Mouse (Mus musculus) ovary, postnatal 10 days (tissue): ENCODE measurements around the gene Rtn2.
A peak's percentile ranks its signal among the peaks of the same experiment; 100 is the strongest.

Experiments
- DNase-seq: peaks from one replicate; pipeline ENCODE4 v3.0.0; 2022; ENCODE audit warnings: low spot score

The Rtn2 gene

DNA sequence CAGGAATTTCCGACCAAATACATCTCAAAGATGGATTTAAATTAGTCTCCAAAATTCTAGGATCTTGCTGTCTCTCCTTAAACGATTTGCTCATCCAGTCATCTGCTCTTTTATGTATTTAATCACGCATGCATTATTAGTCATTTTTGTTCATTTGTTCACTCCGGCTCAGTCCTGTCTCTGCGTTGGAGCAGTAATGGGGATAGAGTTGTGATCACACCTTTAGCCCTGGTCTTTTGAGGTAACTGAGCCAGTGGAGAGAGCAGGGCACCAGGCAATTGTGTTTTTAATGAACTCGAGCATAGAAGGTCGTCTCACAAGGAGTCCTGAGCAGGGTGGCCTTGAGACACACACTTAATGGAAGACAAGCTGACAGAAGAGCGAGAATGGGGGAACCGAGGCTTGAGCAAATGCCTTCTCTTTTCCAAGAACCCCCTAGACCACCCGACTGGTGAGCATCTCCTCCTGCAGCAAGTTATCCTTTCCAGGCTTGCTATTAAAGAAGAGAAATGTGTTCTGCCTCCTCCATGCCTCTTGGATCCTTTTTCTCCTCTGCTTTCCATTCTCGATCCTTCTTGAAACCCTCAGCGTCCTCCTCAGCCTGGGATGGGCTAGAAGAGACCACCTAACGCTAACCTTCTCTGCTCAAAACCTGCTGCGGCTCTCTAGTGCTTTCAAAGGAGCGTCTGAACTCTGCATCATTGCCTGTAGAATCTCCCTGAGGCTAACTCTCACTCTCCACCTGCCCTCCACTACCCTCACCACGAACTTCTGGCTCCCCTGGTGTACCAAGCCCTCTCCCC is 19.2 kb downstream of the Rtn2 start:
- no peak for DNase-seq

DNA sequence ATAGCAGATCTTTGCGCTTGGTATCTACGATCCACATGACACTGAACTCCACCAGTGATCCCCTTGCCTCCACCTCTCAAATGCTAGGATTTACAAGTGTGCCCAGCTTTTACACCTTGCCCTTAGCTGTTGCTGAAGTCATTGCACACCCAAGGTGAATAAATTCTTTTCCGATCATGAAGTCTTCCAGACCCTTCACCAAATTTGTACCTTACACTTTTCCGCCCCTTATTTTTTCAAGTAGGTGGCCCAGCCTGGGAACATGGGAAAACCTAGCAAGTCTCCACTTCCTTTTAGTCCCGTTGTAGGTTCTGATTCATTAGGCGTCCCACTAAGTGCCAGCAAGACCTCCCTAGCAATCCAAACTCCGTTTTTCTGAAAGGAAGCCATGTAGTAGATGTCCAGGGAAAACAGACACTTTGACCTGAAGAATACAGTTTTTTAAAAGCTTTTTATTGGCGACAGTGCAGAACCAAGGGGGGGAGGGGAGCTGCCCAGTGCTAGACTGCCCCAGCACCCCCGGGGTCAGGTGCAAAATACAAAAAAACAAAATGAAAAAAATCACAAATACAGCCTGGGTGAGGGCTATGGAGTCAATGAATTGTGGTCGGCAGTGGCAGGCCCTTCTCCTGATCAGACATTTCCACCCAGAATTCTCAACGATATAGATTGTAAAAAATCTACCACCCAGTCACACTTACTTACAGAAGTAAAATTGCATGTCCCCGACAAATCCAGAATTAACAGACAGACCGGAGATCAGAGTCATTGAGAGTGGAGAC is 20.0 kb downstream of the Rtn2 start:
- DNase-seq, result no peak

DNA sequence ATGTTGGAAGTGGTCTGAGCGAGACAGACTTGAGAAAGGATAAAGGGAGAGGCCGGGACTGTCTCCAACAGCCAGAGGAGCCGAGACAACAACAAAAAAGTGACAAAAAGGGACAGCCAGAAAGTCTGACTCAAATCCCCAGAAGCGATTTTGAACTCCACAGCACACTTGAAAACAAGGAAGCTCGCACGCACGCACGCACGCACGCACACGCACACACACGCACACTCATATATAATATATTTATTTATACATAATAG is 20.6 kb downstream of the Rtn2 start:
- DNase-seq, result no peak

DNA sequence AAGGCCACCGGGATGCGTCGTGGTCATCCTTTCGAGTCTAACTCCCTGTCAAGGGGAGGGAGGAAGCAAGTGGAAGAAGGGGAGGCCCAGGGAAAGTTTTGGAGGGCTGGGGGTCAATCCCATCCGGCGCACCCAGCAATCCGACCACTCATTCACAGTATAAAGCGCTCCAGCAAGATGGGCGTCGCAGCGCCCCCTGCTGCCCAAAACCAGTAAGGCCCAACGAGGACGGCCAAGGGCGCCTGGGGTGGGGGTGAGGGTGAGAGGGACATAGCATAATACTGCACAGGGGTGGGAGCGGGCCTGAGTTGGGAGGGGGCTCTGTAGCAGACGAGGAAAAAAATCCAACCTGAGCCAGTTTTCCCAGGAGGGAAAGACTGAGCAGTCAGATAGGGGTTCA is 21.3 kb downstream of the Rtn2 start:
- no peak for DNase-seq

DNA sequence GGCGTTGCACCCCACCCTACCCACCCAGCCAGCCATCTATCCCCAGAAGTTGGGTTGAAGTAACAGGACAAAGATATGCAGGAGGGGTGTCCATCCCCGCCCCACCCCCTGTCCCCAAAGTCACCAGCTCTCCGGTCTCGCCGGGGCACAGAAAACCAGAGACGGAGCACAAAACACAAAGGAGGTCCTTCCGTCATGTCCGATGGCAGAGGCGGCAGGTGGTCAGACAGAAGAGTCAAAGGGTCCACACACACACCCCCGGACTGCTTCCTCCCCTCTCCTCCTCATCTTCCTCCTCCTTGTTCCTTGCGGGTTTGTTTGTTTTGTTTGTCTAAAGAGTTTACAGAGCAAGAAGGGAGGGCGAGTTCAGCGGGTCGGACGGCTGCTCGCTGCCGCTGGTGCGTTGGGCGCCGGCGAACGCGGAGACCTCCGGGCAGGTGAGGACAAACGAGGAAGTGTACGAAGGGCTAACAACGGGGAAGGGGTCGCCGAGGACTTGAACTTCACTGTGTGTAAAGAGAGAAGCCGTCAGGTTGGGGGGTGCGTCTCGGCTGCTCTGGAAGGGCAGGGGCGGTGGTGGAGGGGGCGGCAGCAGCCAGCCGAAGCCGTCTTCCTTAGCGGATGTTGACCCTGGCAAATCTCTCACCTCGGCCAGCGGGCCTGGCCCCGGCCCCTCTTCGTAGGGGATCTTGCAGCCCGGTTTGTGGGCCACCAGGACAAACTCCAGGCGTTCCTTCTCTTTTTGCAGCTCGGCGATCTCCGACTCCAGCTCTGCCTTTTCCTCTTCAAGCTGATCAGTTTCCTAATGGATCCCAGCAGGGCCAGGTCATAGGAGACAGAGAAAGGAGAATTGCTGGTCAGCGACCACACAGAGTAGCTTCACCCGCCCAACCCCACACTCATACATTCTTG is 22.3 kb downstream of the Rtn2 start:
- no peak for DNase-seq

DNA sequence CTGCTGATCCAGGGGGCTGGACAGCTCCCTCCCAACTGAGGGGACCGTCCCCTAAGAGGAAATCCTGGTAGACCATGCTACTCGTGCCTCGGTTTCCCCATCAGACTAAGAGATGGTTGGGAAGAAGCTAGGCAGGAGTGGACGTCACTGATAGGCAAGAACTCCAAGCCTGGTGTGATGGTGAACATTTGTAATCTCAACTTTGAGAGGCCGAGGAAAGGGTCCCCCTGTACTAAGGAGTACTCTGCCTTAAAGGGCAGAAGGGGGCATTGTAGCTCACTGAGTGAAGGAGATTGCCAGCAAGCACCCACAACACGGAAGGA is 22.9 kb downstream of the Rtn2 start:
- DNase-seq, result no peak

DNA sequence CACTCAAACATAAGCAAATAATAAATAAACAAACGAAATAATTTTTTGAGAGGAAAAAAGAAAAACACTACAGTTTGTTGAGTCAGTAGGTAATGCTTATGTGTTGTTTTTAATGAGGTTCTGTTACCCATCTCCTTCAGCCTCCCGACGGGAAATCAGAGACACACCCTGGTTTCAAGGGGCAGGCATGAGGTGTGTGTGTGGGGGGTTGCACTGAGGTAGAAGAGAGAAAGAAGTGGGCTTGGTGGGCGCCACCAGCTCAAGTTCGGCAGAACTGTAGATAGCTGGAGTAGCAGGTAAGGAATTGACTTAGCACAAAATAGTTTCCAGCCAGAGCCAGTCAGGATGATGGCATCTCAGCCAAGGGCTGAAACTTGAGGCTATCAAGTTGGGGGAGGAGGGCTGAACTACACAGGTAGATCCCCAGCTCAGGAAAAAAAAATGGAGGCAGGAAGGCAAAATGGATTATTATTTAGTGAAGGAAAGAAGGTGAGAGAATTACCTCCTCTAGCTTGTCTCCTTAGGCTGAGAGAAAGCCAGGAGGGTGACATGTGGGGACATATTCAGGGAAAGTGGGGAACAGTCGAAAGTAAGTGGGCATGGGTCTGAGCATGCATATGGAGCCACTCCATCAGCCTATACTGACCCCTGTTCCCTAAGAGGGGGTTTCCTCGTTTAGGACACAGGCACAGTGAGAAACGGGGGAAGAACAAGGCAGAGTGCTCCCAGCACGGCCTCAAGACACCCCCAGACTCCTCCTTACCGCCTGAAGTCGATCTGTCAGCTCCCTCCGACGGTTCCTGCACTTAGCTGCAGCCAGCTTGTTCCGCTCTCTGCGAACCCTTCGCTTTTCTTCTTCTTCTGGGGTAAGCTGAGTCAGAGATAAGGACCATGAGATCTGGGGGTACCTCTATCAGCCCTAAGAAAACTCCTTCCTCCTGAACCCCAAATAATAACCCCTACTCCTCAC is 23.7 kb downstream of the Rtn2 start:
- no peak for DNase-seq

DNA sequence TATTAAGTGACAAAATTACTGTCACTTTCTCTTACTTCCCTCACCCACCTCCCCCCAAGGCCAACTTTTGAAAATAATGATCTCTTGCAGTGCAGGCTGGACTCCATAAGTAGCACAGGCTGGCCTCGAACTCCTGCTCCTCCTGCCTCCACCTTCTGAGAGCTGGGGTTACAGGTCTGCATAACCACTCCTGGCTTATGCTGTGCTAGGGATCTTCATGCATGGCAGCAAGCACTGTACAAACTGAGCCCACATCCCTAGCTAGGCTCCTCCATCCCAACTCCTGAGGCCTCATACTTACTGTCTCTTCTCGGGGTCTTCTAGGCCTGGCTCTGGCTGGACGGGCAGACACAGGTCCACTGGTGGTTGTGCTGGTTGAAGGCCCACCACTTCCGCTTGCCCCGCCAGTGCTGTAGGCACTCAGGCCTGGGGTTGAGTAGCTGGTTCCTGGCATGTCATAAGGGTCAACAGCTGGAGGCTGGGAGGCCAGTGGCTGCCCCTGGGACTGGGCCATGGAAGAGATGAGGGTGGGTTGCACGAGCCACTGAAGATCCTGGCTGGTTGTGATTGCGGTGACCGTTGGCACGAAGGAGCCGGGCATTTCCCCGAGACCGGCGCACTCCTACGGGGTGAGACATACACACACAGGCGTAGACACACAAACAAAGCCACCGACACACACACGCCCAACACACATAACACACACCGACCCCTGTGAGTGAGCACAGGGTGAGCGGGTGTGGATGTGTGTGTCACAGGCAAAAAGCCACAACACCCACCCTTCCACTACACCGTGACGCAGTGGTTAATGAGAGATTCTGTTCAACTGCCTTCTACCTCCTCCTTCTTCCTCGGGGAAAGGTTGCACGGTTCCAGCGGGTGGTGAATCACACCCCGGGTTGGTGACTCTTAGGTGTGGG is 24.7 kb downstream of the Rtn2 start:
- DNase-seq, result no peak

DNA sequence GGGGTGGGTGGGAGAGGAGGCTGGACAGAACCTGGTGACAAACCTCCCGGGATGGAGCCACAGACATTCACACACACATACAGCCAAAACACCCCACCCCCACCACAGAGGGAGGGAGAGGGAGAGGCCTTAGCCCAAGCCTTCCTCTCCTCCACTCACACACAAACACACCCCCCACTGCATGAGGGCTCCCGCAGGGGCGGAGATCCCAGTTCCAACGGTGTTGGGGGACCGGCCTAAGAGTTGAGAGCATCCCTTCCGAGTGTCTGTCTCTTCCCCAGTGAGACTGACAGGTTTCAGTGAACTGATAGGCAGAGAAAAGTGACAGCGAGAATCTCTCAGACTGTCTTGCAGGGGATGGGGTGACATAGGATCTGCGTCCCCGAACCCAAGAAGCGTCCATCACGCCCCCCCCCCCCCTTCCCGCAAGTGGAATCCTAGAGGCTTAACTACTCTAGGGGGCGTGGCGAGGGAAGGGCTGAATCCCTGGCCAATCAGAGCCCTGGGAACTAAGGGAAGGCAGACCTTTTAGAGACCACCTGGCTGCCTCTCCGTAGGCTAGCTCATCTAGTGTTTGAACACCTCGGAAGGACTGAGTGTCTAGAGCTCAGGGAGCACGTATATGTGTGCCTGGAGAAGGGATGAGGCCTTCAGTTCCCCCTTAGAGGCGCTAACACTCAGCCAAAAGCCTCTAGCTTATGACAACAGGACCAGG is 25.5 kb downstream of the Rtn2 start:
- DNase-seq, result no peak

DNA sequence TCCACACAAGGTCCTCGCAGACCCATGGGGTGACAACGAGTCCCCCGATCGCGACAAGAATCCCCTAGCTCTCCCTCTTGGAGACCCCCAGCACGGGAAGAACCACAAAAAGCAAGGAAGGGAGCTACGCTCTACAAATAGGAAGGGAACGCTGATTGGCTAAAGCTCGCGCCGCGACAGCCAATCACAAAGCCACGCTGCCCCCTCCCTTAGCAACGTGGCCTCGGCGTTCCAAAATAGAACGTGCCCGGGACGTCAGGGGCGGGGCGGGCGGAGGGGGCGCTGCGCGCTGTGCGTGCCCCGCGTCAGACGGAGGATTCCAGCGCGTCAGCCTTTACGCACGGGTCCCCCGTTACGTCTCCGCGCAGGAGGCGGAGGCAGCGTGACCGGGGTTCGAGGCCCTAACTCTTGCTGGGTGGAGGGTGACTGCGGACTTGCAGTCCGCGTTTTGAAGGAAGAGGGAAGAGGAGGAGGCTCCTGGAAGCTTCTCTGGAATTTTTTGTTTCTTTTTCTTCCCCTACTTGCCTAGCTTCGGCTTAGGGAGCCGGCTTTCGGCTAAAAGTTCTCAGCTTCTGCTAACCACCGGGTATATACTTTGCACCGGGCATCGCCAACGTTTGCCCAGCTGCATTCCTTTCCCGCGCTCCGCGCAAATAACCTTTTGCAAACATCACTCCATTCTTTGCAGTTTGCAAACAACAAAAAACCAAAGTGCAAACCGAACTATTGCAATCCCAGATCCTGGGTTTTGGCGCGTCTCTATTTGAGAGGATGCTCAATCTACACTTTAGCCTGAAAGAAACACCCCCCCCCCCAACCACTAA is 26.2 kb downstream of the Rtn2 start:
- DNase-seq, result peak; percentile 90

DNA sequence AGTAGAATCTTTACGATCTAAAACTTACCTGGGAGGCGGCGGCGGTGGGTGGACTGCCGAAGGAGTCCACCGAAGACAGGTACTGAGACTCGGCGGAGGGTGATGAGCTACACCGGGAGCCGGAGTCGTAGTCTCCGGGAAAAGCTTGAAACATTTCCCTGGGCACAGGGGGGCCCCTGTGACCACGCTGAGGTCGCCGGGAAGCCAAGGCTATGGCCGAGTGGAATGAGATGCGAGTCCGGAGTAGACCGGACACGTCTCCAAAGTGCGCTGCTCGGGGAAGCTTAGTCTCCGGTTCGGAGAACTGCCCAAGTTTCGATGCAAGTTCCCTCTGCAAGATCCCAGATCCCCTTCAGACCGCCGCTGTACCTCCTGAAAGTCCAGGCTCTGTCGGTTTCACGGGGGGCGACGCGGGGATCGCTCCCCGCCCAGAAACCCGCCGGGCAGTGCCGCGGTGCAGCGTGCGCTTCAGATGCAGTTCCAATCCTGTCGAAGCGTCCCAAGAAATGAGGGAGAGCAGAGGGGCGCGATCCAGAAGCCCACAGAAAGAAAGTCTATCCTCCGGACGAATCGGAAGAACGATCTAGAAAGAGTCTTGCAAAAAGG is 27.0 kb downstream of the Rtn2 start:
- no peak for DNase-seq

DNA sequence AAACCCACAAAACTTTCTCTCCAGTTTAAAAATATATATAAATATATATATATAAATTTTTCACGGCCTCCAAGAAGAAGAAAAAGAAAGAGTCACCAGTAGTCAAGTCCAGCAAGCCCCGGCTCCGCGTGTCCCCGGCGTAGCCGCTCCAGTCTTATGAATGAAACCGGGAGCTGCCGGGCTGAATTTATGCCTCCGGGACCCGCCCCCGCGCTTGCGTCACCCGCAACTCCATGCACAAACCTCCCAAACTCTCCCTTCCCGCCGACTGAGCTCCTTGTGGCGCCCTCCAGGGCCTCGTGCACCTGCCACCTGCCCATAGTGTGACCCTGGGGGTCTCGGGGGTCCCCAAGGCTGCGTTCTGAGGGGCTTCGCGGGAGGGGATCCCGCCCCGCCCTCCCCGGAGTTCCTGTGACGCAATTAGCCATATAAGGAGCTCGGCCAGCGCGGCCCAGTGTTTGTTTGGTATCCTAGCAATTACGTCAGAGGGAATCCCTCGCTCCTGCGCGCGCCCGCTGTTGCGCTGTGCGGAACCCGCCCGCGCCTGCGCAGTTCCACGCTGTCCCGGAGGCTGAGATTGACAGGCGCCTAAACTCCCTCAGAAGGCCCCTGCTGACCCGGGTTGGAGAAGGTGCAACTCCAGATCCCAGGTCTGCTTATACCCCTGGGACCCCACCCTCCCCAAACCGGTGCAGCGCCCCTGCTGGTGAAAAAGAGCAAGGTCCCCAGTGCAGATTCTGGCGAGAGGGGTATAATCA is 27.6 kb downstream of the Rtn2 start, which contains the start of gene Fosb:
Fosb (minus strand) TSS at position 168 of the 758 bp plus-strand sequence.
- DNase-seq, result peak; percentile 85

DNA sequence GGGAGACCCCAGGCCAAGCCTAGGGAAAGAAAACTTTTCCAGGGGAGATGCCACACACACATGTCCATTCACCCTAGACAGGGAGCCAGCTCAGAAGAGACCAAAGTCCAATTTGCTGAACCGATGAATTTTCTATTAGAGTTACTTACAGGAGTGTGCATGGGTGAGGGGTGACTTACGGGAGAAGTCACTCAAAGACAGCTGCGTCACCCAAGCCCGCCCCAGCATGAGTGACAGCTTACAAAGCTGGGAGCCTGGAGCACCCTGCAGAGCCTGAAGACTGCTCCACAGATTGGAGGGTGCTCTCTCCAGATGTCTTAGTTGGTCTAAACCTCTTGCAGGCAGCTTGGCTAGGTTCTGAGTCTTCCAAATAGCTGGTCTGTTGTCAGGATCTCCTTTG is 29.6 kb downstream of the Rtn2 start:
- DNase-seq, result no peak

DNA sequence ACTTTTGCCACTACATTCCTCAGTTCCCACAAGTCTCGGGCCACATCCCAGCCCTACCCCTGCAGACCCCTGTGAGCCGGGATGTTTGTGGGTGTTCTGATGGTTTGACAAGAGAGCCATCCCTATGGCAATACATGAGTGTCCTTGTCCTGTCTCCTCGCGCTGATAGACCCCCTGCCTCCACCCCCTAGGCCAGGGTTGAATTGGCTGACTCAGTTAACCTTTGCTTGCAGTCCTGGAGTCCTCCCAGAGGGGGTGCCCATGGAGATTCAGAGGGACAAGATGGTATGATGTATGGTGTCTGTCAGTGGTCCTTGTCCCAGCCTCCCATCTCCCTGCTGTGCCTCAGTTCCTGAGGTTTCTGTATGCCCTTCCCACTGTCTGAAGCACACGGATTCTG is 31.6 kb downstream of the Rtn2 start:
- no peak for DNase-seq

DNA sequence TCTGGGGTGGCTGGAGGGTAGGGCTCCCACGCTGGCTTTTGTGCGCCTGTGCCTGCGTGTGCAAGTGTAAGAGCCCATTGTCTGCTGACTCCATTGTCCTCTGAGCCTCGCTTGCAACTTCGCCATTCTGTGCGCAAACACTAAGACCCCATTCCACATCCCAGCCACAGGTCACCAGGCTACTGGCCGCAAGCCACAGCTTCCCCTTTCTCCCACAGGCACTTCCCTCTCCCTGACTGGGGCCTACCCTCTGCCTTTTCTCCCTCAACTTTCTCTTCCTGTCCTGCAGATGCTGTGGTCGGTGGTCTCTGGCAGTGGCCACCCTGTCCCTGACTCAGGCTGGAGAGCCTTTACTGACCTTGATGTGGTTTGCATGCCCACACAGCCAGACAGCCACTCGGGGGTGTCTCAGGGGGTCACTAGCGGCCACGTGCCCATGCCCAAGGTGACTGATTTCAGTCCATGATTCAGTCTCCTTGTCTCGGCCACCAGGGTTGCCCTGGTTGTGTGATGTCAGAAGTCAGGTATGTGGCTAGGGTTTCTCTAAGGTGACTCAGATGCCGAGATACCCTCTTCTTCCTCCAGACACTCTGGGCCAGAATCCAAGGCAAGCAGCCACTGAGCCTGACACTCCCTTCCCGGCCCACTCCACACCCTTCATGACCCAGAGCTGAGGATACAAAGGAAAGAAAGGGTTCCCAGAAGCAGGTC is 34.2 kb downstream of the Rtn2 start:
- DNase-seq, result no peak

DNA sequence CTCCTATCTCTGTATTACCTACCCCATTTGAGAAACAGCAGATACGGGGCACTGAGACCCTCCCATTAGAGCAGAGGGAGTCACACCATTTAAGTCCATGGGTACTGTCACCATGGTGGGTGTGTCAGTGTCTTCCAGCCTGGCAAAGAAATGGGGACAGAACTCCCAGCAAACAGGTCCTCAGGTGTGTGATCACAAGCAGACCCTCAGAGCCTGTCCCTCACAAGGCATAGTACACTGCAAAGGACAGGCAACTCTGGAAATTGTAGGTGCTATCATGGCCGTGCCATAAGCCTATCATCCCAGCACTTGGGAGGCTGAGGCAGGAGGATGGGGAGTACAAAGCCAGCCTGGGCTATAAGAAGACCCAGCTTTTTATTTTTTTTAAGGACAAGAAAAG is 35.8 kb downstream of the Rtn2 start:
- DNase-seq, result no peak

DNA sequence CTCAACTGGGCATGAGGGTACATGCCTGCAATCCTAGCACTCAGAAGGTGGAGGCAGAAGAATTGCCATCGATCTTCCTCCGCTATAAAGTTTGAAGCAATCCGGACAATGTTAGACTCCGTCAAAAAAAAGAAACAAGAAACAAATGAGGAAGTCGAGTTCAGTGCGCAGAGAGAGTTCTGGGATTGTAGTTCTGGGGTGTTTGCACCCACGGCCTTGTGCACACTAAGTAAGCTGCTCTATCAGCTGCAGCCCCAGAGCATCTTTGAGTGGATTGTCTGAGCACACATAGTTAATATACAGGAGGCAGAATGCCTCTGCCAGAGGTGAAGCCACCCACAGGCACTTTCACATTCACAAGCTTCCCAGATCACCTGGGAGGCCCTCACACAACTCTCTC is 36.3 kb downstream of the Rtn2 start:
- DNase-seq, result no peak
